Mouse (Mus musculus) heart, embryonic 16.5 days (tissue): ENCODE measurements at regions not wholly inside any gene's neighbourhood (a gene's known extent, or its start where the extent isn't known, plus 50 kb on each side); places are given as distances from the start of the nearest gene placed in this dataset.

Source experiments
- ATAC-seq: fragments of 200-750 bp; cut with Nextera tagmentation; replicated peaks from 2 replicates; pipeline ENCODE4 v1.8.0; 2017; ENCODE audit warnings: moderate number of reproducible peaks; ENCODE audit not compliant: insufficient read depth, low FRiP score; ENCODE audit errors: extremely low read depth
- H3K27ac ChIP-seq: fragments of 300-500 bp; sonication (generic); 2 replicates; pipeline ENCODE4 v1.5.1; 2014; ENCODE audit warnings: mild to moderate bottlenecking, low read length, control low read depth, moderate library complexity
- H3K27me3 ChIP-seq: fragments of 300-500 bp; sonication (generic); 2 replicates; pipeline ENCODE4 v1.6.1; 2014; ENCODE audit warnings: low read length, mixed read lengths; ENCODE audit not compliant: control insufficient read depth, insufficient read depth
- H3K36me3 ChIP-seq: fragments of 300-500 bp; sonication (generic); 2 replicates; pipeline ENCODE4 v1.6.1; 2014; ENCODE audit not compliant: control insufficient read depth, insufficient read depth
- H3K4me1 ChIP-seq: fragments of 300-500 bp; sonication (generic); 2 replicates; pipeline ENCODE4 v1.6.1; 2014; ENCODE audit warnings: low read length, mixed read lengths; ENCODE audit not compliant: control insufficient read depth, insufficient read depth
- H3K4me2 ChIP-seq: fragments of 300-500 bp; sonication (generic); 2 replicates; pipeline ENCODE4 v1.6.1; 2014; ENCODE audit warnings: low read depth, mild to moderate bottlenecking, control low read depth, low read length
- H3K4me3 ChIP-seq: fragments of 300-500 bp; sonication (generic); 2 replicates; pipeline ENCODE4 v1.5.1; 2014; ENCODE audit warnings: mild to moderate bottlenecking, control low read depth, low read length
- H3K9ac ChIP-seq: fragments of 300-500 bp; sonication (generic); 2 replicates; pipeline ENCODE4 v1.6.1; 2014; ENCODE audit warnings: low read length, control low read depth
- H3K9me3 ChIP-seq: fragments of 300-500 bp; sonication (generic); replicated peaks from 2 replicates; pipeline ENCODE4 v1.6.1; 2016; ENCODE audit warnings: low read length; ENCODE audit not compliant: control insufficient read depth
- WGBS: fragments of 180-500 bp; shearing (Covaris S2); extraction: QIAGEN DNeasy Blood & Tissue Kit; methylation state at CpG from one replicate; pipeline ENCODE4 v1.1.7; 2014; 5-methylcytosine and 5-hydroxymethylcytosine counted together

- no peak overlapping the region for H3K27ac ChIP-seq
- no peak overlapping the region for H3K4me3 ChIP-seq
- no peaks in the 10 kb centered on the region for H3K27me3 ChIP-seq
- WGBS = 67% methylated on average over 1 of the region's 1 CpGs
- H3K36me3 ChIP-seq = no peaks in the 10 kb centered on the region
- H3K9ac ChIP-seq = no peak overlapping the region
- no peaks in the 10 kb centered on the region for H3K9me3 ChIP-seq
- H3K4me2 ChIP-seq = no peak overlapping the region
- no peaks in the 10 kb centered on the region for H3K4me1 ChIP-seq
- peak; percentile 67 for ATAC-seq
Observed at GRCm38 (mm10) chr4:37242454-37242853, 290.9 kb upstream of the Lingo2 start.
